Mouse (Mus musculus) cerebellum, postnatal 4 days (tissue): ENCODE data around the gene Mpdu1.
"Not testable (repeated sequence)": the region's sequence is repeated elsewhere in the genome, so short reads cannot be mapped to it uniquely, and the experiment has no call there.

ENCODE experiments used
- DNase-seq, 2 experiments: peaks; one replicate each; pipeline ENCODE4 v3.0.0; 2022; ENCODE audit warnings: low spot score in 2 of 2, mixed read lengths in 1 of 2

Mpdu1 gene

GRCm38 (mm10) chr11:69662213-69662966, at the start of gene Mpdu1:
Mpdu1 (minus strand) TSS chr11:69662642.
- peak; percentile 82 to 92 for DNase-seq

GRCm38 (mm10) chr11:69711082-69711481, 48.6 kb upstream of the Mpdu1 start:
- no peak for DNase-seq

- DNase-seq: no peak
Observed at GRCm38 (mm10) chr11:69710470-69710869, 48.0 kb upstream of the Mpdu1 start.

- DNase-seq: no peak
Observed at GRCm38 (mm10) chr11:69709554-69710446, 47.4 kb upstream of the Mpdu1 start.

- DNase-seq: no peak
Observed at GRCm38 (mm10) chr11:69708614-69709265, 46.3 kb upstream of the Mpdu1 start.

- DNase-seq: no peak
Observed at GRCm38 (mm10) chr11:69707873-69708381, 45.5 kb upstream of the Mpdu1 start.

- DNase-seq: no peak
Observed at GRCm38 (mm10) chr11:69707480-69707847, 45.0 kb upstream of the Mpdu1 start.

GRCm38 (mm10) chr11:69706775-69707479, 44.5 kb upstream of the Mpdu1 start:
- peak in 1 of 2 experiments; percentile 81 for DNase-seq

GRCm38 (mm10) chr11:69704613-69705010, 42.2 kb upstream of the Mpdu1 start:
- no peak for DNase-seq

GRCm38 (mm10) chr11:69703814-69704612, 41.6 kb upstream of the Mpdu1 start:
- no peak for DNase-seq

- DNase-seq: not testable (repeated sequence)
Observed at GRCm38 (mm10) chr11:69703381-69703780, 40.9 kb upstream of the Mpdu1 start.

GRCm38 (mm10) chr11:69702886-69703285, 40.4 kb upstream of the Mpdu1 start:
- DNase-seq: not testable (repeated sequence)

GRCm38 (mm10) chr11:69699595-69699994, 37.2 kb upstream of the Mpdu1 start:
- DNase-seq: no peak

- no peak for DNase-seq
Observed at GRCm38 (mm10) chr11:69698574-69698973, 36.1 kb upstream of the Mpdu1 start.

- no peak for DNase-seq
Observed at GRCm38 (mm10) chr11:69697396-69697795, 35.0 kb upstream of the Mpdu1 start.

GRCm38 (mm10) chr11:69695361-69696181, 33.1 kb upstream of the Mpdu1 start, which contains the start of the genes Tnfsf12 and Tnfsfm13:
Tnfsf12 (minus strand) TSS chr11:69695849.
Tnfsfm13 (minus strand) TSS chr11:69696098.
- no peak for DNase-seq

GRCm38 (mm10) chr11:69695046-69695360, 32.6 kb upstream of the Mpdu1 start:
- no peak for DNase-seq

GRCm38 (mm10) chr11:69693421-69693965, 31.1 kb upstream of the Mpdu1 start:
- no peak for DNase-seq

GRCm38 (mm10) chr11:69692863-69693262, 30.4 kb upstream of the Mpdu1 start:
- DNase-seq: no peak
